Mouse (Mus musculus) bone marrow, adult 2 months (tissue): ENCODE results near the gene Lhfpl3.

Experiments used
- CTCF ChIP-seq: fragments of 200-500 bp; IDR thresholded peaks from 2 replicates; pipeline ENCODE4 v1.5.1; 2011; ENCODE audit warnings: low read length, control low read depth; ENCODE audit not compliant: control insufficient read depth, insufficient read depth
- POLR2A ChIP-seq: fragments of 200-500 bp; IDR thresholded peaks from 2 replicates; pipeline ENCODE4 v1.6.1; 2011; ENCODE audit warnings: low read depth, mild to moderate bottlenecking, control low read depth, low read length, borderline replicate concordance; ENCODE audit not compliant: control insufficient read depth

DNA sequence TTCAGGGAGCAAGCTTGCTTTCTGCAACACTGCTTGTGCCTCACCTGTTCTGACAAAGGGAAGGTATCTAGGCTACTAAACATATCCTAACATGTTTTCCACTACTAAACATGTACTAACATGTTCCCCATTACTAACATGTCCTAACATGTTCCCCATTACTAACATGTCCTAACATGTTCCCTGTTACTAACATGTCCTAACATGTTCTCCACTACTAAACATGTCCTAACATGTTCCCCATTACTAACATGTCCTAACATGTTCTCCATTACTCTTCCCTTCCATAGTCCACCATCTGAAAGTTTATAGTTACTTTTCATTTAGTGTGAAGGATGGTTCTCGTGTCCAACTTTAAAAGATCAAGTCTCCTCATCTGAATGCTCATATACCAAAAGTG, 473.8 kb downstream of the Lhfpl3 start:
- TF ChIP-seq CTCF (no peak), POLR2A (no peak)
